Mouse (Mus musculus) ES-E14 (cell line): Measurements from ENCODE around the gene Senp2. TPM values are rescaled to one million over a fixed set of nuclear protein-coding genes. Genes with fewer than 3 reads are reported as not detected.

Source experiments
- DNase-seq: peaks from one replicate; pipeline ENCODE4 v3.0.0-alpha.2; 2013; ENCODE audit warnings: low read depth, low spot score
- H3K27ac ChIP-seq: 2 replicates; pipeline ENCODE4 v1.5.1; 2012; ENCODE audit warnings: low read depth, mild to moderate bottlenecking, low read length, moderate library complexity, mixed read lengths; ENCODE audit not compliant: poor library complexity, insufficient read depth, severe bottlenecking
- H3K36me3 ChIP-seq: 2 replicates; pipeline ENCODE4 v1.6.1; 2012; ENCODE audit warnings: mild to moderate bottlenecking, low read length, moderate library complexity, mixed read lengths; ENCODE audit not compliant: control insufficient read depth, poor library complexity, insufficient read depth, severe bottlenecking
- H3K4me1 ChIP-seq, 2 experiments: fragments of 150-350 bp in 1 of 2; sonication (generic) in 1 of 2; 2 replicates each; pipeline ENCODE4 v1.6.1; 2012; ENCODE audit warnings: low read length in 2 of 2, mild to moderate bottlenecking in 1 of 2, mixed read lengths in 1 of 2; ENCODE audit not compliant: control insufficient read depth in 2 of 2, insufficient read depth in 2 of 2, poor library complexity in 1 of 2
- H3K4me3 ChIP-seq, 2 experiments: fragments of 150-350 bp in 1 of 2; sonication (generic) in 1 of 2; 2 replicates each; pipeline ENCODE4 v1.5.1; 2012; ENCODE audit warnings: low read length in 2 of 2, low read depth in 1 of 2, mild to moderate bottlenecking in 1 of 2, mixed read lengths in 1 of 2; ENCODE audit not compliant: insufficient read depth in 1 of 2, poor library complexity in 1 of 2, severe bottlenecking in 1 of 2
- H3K9ac ChIP-seq: 2 replicates; pipeline ENCODE4 v1.6.1; 2012; ENCODE audit warnings: low read depth, mild to moderate bottlenecking, low read length, mixed read lengths; ENCODE audit not compliant: poor library complexity, insufficient read depth, severe bottlenecking
- H3K9me3 ChIP-seq: fragments of 150-350 bp; sonication (generic); 2 replicates; pipeline ENCODE4 v1.6.1; 2012; ENCODE audit warnings: low read depth, mild to moderate bottlenecking, low read length; ENCODE audit not compliant: control insufficient read depth, insufficient read depth
- CHD2 ChIP-seq: IDR thresholded peaks from 2 replicates; pipeline ENCODE4 v1.6.1; 2014; ENCODE audit warnings: mild to moderate bottlenecking, low read depth, low read length, inconsistent platforms
- HCFC1 ChIP-seq: IDR thresholded peaks from 2 replicates; pipeline ENCODE4 v1.6.1; 2012; ENCODE audit warnings: low read length, inconsistent platforms, borderline replicate concordance; ENCODE audit not compliant: insufficient read depth
- MAFK ChIP-seq: IDR thresholded peaks from 2 replicates; pipeline ENCODE4 v1.6.1; 2014; ENCODE audit warnings: mild to moderate bottlenecking, low read depth, low read length, inconsistent platforms; ENCODE audit not compliant: insufficient read depth
- ZC3H11A ChIP-seq: IDR thresholded peaks from 2 replicates; pipeline ENCODE4 v1.6.1; 2012; ENCODE audit warnings: low read depth, mild to moderate bottlenecking, inconsistent platforms, low read length, borderline replicate concordance
- ZNF384 ChIP-seq: IDR thresholded peaks from 2 replicates; pipeline ENCODE4 v1.6.1; 2012; ENCODE audit warnings: low read depth, low read length, inconsistent platforms
- in situ Hi-C, 2 experiments: fragments of 600-800 bp; cut with MboI; formaldehyde crosslinking; loops; one replicate each; pipeline ENCODE4 v1.15.1; 2025; ENCODE audit warnings: low sequenced_read_pairs in 2 of 2, inconsistent platforms in 1 of 2; ENCODE audit not compliant: unreplicated experiment in 2 of 2
- total RNA-seq: library from RNA; depleted of rRNA; stranded (reverse); fragments of 300-350 nt; gene quantifications from 2 replicates; pipeline ENCODE4 v1.2.3, GENCODE M21; 2012

Gene Senp2
- total RNA-seq, 1 experiment: 59.1 TPM

DNA sequence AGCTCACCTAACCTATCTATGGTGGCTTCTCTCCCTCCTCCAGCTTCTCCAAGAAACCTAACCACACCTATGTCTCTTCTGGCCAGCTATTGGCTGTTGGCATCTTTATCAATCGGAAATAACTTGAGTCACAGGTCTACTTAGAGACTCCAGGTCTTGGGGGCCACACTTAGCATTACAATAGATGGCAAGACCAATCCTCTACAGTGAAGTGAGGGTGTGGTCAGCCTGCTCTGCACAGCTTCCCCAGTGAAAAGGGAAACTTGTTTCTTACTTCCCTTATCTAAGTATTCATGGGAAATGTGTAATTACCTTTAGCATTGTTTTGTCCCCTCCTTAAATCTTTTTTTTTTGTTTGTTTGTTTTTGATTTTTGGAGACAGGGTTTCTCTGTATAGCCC, 6.3 kb downstream of the Senp2 start:
- Histone ChIP-seq H3K9me3 (no peaks in the 10 kb centered on the region), H3K9ac (no peak overlapping the region), H3K27ac (no peak overlapping the region), H3K4me3 (no peak overlapping the region), H3K4me1 (peaks cover 3 to 5% of the 10 kb centered on the region in 2 experiments), H3K36me3 (peaks cover 11% of the 10 kb centered on the region)
- in situ Hi-C loops: no loop called here
- TF ChIP-seq HCFC1: no peak
- no peak for TF ChIP-seq ZNF384
- TF ChIP-seq CHD2: no peak
- TF ChIP-seq ZC3H11A: no peak
- TF ChIP-seq MAFK: no peak
- DNase-seq: no peak

DNA sequence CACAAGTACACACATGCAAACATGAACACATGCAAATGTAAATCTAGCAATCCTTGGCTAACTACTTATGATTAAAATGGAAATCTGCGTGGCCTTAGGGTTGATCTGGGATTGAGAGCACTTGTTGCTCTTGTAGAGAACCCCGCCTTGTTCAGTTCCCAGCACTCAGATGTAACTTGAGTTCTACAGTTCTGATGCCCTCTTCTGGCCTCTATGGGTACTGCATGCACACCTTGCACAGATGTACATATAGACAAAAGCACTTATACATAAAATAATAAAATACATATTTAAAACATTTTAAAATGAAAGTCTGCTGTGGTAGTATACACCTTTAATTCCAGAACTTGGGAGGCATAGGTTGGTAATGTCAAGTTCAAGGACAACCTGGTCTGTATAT, 12.8 kb downstream of the Senp2 start:
- Histone ChIP-seq H3K9ac (no peak overlapping the region), H3K4me1 (no peaks in the 10 kb centered on the region), H3K4me3 (no peak overlapping the region), H3K9me3 (no peaks in the 10 kb centered on the region), H3K27ac (no peak overlapping the region), H3K36me3 (peaks cover 21% of the 10 kb centered on the region)
- peak; percentile 48 for DNase-seq
- in situ Hi-C loops: no loop called here
- TF ChIP-seq ZC3H11A (no peak), ZNF384 (no peak), MAFK (no peak), HCFC1 (no peak), CHD2 (no peak)

DNA sequence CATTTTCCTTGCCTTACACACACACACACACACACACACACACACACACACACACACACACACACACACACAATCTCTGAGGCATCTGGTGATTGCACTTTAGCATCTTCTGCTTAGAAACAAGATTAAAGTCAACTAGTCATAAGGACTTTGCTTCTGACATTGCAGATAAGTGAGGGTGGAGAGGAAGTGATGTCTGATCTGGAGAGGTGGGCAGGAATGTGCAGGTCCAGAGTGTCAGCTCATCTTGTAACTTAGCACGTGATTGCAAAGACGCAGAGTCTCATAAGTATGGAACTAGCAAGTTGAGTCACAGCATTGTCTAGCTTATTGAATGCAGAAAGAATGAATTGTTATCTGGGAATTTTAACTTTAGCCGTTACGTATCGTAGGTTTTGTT, 18.2 kb downstream of the Senp2 start:
- no peak for DNase-seq
- Histone ChIP-seq H3K4me3 (no peak overlapping the region), H3K36me3 (peaks cover 46% of the 10 kb centered on the region), H3K9me3 (peaks cover 3% of the 10 kb centered on the region; the same call in 1 of the 2 replicates), H3K27ac (no peak overlapping the region), H3K9ac (no peak overlapping the region), H3K4me1 (no peaks in the 10 kb centered on the region)
- TF ChIP-seq MAFK: no peak
- in situ Hi-C loops: no loop called here

DNA sequence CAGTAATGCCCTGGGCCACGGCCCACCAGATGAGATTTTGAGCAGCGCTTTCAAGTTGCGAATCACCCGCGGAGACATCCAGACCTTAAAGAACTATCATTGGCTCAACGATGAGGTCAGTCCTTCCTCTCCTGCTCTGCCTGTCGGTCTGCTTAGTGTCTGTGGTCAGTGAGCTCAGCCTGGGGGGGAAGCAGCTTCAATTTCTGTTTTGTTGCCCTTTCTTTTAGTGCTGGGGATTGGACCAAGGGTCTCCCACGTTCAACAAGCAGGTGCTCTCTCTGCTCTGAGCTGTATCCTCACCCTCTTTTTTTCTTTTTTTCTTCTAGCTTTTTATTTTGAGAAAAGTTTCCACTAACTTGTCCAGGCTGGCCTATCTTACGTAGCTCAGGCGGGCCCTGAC, 29.3 kb downstream of the Senp2 start:
- Histone ChIP-seq H3K4me1 (no peaks in the 10 kb centered on the region), H3K4me3 (no peak overlapping the region), H3K27ac (no peak overlapping the region), H3K9ac (no peak overlapping the region), H3K9me3 (peaks cover 8% of the 10 kb centered on the region), H3K36me3 (peaks cover 25% of the 10 kb centered on the region)
- in situ Hi-C loops: no loop called here
- TF ChIP-seq CHD2: no peak
- no peak for TF ChIP-seq ZC3H11A
- TF ChIP-seq HCFC1: no peak
- no peak for TF ChIP-seq MAFK
- TF ChIP-seq ZNF384: no peak
- no peak for DNase-seq

DNA sequence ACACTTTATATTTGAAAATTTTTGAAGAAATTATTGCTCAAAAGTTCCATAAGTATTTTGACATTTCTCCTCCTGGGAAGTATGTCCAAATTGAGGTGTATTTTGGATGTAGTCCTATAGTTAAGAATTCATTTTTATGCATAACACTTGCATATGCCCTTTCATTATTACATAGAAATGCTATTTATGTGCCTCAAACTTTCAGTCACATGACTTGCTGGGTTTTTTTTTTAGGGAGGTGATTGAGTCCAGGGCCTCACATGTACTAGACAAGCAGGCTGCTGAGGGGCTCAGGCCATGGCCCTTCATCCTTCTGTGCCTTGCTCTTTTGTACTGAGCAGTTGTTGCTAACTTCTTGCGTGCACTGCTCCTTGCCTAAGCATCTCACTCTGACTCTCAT, 30.7 kb downstream of the Senp2 start:
- in situ Hi-C loops: no loop called here

More for the DNA sequence above, 30.7 kb downstream of the Senp2 start:
- DNase-seq: no peak
- Histone ChIP-seq H3K36me3 (peaks cover 30% of the 10 kb centered on the region), H3K27ac (no peak overlapping the region), H3K9ac (no peak overlapping the region), H3K4me3 (no peak overlapping the region), H3K9me3 (peaks cover 8% of the 10 kb centered on the region), H3K4me1 (no peaks in the 10 kb centered on the region)
- TF ChIP-seq ZC3H11A (no peak), MAFK (no peak), HCFC1 (no peak), ZNF384 (no peak), CHD2 (no peak)
